Mouse (Mus musculus) intestine, embryonic 15.5 days (tissue): ENCODE results near the gene Gpd1. TPM values are rescaled to one million over a fixed set of nuclear protein-coding genes. Genes with fewer than 3 reads are reported as not detected.

Source experiments
- ATAC-seq: fragments of 200-750 bp; cut with Nextera tagmentation; 2 replicates; pipeline ENCODE4 v1.8.0; 2017; ENCODE audit warnings: moderate TSS enrichment, moderate library complexity
- H3K27ac ChIP-seq: fragments of 300-500 bp; sonication (generic); 2 replicates; pipeline ENCODE4 v1.5.1; 2015; ENCODE audit warnings: mild to moderate bottlenecking, inconsistent platforms
- H3K27me3 ChIP-seq: fragments of 300-500 bp; sonication (generic); replicated peaks from 2 replicates; pipeline ENCODE4 v1.6.1; 2015; ENCODE audit warnings: inconsistent platforms
- H3K36me3 ChIP-seq: fragments of 300-500 bp; sonication (generic); 2 replicates; pipeline ENCODE4 v1.6.1; 2015; ENCODE audit warnings: inconsistent platforms
- H3K4me1 ChIP-seq: fragments of 300-500 bp; sonication (generic); replicated peaks from 2 replicates; pipeline ENCODE4 v1.6.1; 2015; ENCODE audit warnings: inconsistent platforms
- H3K4me2 ChIP-seq: fragments of 300-500 bp; sonication (generic); replicated peaks from 2 replicates; pipeline ENCODE4 v1.6.1; 2015; ENCODE audit warnings: mild to moderate bottlenecking, inconsistent platforms
- H3K4me3 ChIP-seq: fragments of 300-500 bp; sonication (generic); replicated peaks from 2 replicates; pipeline ENCODE4 v1.5.1; 2015; ENCODE audit warnings: inconsistent platforms
- H3K9ac ChIP-seq: fragments of 300-500 bp; sonication (generic); 2 replicates; pipeline ENCODE4 v1.6.1; 2015; ENCODE audit warnings: inconsistent platforms
- H3K9me3 ChIP-seq: fragments of 300-500 bp; sonication (generic); 2 replicates; pipeline ENCODE4 v1.6.1; 2016; ENCODE audit warnings: inconsistent platforms
- WGBS: fragments of 180-500 bp; shearing (Covaris S2); methylation state at CpG from one replicate; pipeline ENCODE4 v1.1.7; 2015; 5-methylcytosine and 5-hydroxymethylcytosine counted together
- polyA plus RNA-seq: library from polyadenylated mRNA; unstranded; fragments of >200 nt; fragmentation: Nextera tagmentation; extraction: Ambion mirVana; gene quantifications from 2 replicates; pipeline ENCODE4 v1.2.1, GENCODE M21; 2015

Gene Gpd1
- polyA plus RNA-seq, result 11.6 and 15.5 TPM in 2 replicates

- H3K36me3 ChIP-seq, result peaks cover 7% of the 10 kb centered on the region
- no peak for ATAC-seq
- 65% methylated on average over 26 of the region's 26 CpGs for WGBS
- no peaks in the 10 kb centered on the region for H3K27me3 ChIP-seq
- H3K4me1 ChIP-seq, result peaks cover 16% of the 10 kb centered on the region
- peak within 1 kb of the TSS; percentile 62 for H3K27ac ChIP-seq
- no peak within 1 kb of the TSS for H3K9ac ChIP-seq
- no peak within 1 kb of the TSS for H3K4me3 ChIP-seq
- H3K4me2 ChIP-seq, result peak within 1 kb of the TSS; percentile 40; the same call in 1 of the 2 replicates
- H3K9me3 ChIP-seq, result no peaks in the 10 kb centered on the region
Measured at GRCm38 (mm10) chr15:99717386-99718334, at the start of gene Gpd1. Gene Gpd1 (plus strand): TSS chr15:99717515.

GRCm38 (mm10) chr15:99667544-99667943 is 49.8 kb upstream of the Gpd1 start:
- ATAC-seq, result no peak
- Histone ChIP-seq H3K4me2 (no peak overlapping the region), H3K9me3 (no peaks in the 10 kb centered on the region), H3K4me3 (no peak overlapping the region), H3K9ac (no peak overlapping the region), H3K36me3 (no peaks in the 10 kb centered on the region), H3K27me3 (peaks cover 48% of the 10 kb centered on the region), H3K27ac (no peak overlapping the region), H3K4me1 (peaks cover 31% of the 10 kb centered on the region)
- 98% methylated on average over 2 of the region's 2 CpGs for WGBS

GRCm38 (mm10) chr15:99668881-99669280 is 48.4 kb upstream of the Gpd1 start:
- H3K4me1 ChIP-seq, result peaks cover 30% of the 10 kb centered on the region
- WGBS, result 2% methylated on average over 12 of the region's 12 CpGs
- H3K4me3 ChIP-seq, result no peak overlapping the region
- no peaks in the 10 kb centered on the region for H3K36me3 ChIP-seq
- H3K9me3 ChIP-seq, result no peaks in the 10 kb centered on the region
- ATAC-seq, result 0 out of 2 replicates have a peak, but pooled peaks have one; percentile 15
- peaks cover 56% of the 10 kb centered on the region for H3K27me3 ChIP-seq
- H3K9ac ChIP-seq, result no peak overlapping the region
- H3K27ac ChIP-seq, result no peak overlapping the region
- peak overlapping the region; percentile 5; the same call in 1 of the 2 replicates for H3K4me2 ChIP-seq

GRCm38 (mm10) chr15:99669392-99669791 is 47.9 kb upstream of the Gpd1 start:
- Histone ChIP-seq H3K4me1 (peaks cover 25% of the 10 kb centered on the region), H3K9ac (no peak overlapping the region), H3K4me2 (no peak overlapping the region), H3K9me3 (no peaks in the 10 kb centered on the region), H3K27me3 (peaks cover 56% of the 10 kb centered on the region), H3K4me3 (no peak overlapping the region), H3K27ac (no peak overlapping the region), H3K36me3 (no peaks in the 10 kb centered on the region)
- WGBS, result 0% methylated on average over 1 of the region's 1 CpGs
- ATAC-seq, result no peak

- Histone ChIP-seq H3K4me2 (peak within 1 kb of the TSS; percentile 99), H3K9ac (peak within 1 kb of the TSS; percentile 54), H3K36me3 (no peaks in the 10 kb centered on the region), H3K9me3 (no peaks in the 10 kb centered on the region), H3K27me3 (peaks cover 57% of the 10 kb centered on the region), H3K4me1 (peaks cover 17% of the 10 kb centered on the region), H3K4me3 (peak within 1 kb of the TSS; percentile 54), H3K27ac (no peak within 1 kb of the TSS)
- peak; percentile 89 for ATAC-seq
- under 1% methylated on average over 45 of the region's 74 CpGs for WGBS
Measured at GRCm38 (mm10) chr15:99670154-99670821, 47.0 kb upstream of the Gpd1 start, which contains the start of gene Asic1. Gene Asic1 (plus strand): TSS chr15:99670368.

- H3K27me3 ChIP-seq, result peaks cover 48% of the 10 kb centered on the region
- no peaks in the 10 kb centered on the region for H3K9me3 ChIP-seq
- no peaks in the 10 kb centered on the region for H3K36me3 ChIP-seq
- H3K4me3 ChIP-seq, result peak overlapping the region; percentile 54
- H3K9ac ChIP-seq, result peak overlapping the region; percentile 54
- 7% methylated on average over 15 of the region's 17 CpGs for WGBS
- no peak overlapping the region for H3K27ac ChIP-seq
- H3K4me2 ChIP-seq, result peak overlapping the region; percentile 99
- H3K4me1 ChIP-seq, result peaks cover 15% of the 10 kb centered on the region; the same call in 1 of the 2 replicates
- peak; percentile 9; the same call in 1 of the 2 replicates for ATAC-seq
Measured at GRCm38 (mm10) chr15:99670964-99671670, 46.2 kb upstream of the Gpd1 start.

GRCm38 (mm10) chr15:99671783-99672182 is 45.5 kb upstream of the Gpd1 start:
- no peak for ATAC-seq

GRCm38 (mm10) chr15:99674866-99675265 is 42.4 kb upstream of the Gpd1 start:
- H3K4me1 ChIP-seq, result 0 out of 2 replicates have a peak, but pooled peaks cover 17% of the 10 kb centered on the region
- no peak overlapping the region for H3K9ac ChIP-seq
- ATAC-seq, result no peak
- H3K27ac ChIP-seq, result no peak overlapping the region
- H3K36me3 ChIP-seq, result no peaks in the 10 kb centered on the region
- H3K27me3 ChIP-seq, result peaks cover 37% of the 10 kb centered on the region
- no peaks in the 10 kb centered on the region for H3K9me3 ChIP-seq
- H3K4me3 ChIP-seq, result no peak overlapping the region
- H3K4me2 ChIP-seq, result no peak overlapping the region
- 81% methylated on average over 3 of the region's 3 CpGs for WGBS

More at GRCm38 (mm10) chr15:99671783-99672182, 45.5 kb upstream of the Gpd1 start:
- Histone ChIP-seq H3K4me3 (no peak overlapping the region), H3K27ac (no peak overlapping the region), H3K9me3 (no peaks in the 10 kb centered on the region), H3K36me3 (no peaks in the 10 kb centered on the region), H3K4me2 (no peak overlapping the region), H3K9ac (no peak overlapping the region), H3K4me1 (peaks cover 15% of the 10 kb centered on the region; the same call in 1 of the 2 replicates), H3K27me3 (peaks cover 42% of the 10 kb centered on the region)
- WGBS, result 69% methylated on average over 14 of the region's 14 CpGs

- no peak for ATAC-seq
- WGBS, result 50% methylated on average over 8 of the region's 8 CpGs
- Histone ChIP-seq H3K27ac (no peak overlapping the region), H3K4me2 (no peak overlapping the region), H3K9ac (no peak overlapping the region), H3K36me3 (no peaks in the 10 kb centered on the region), H3K4me1 (0 out of 2 replicates have a peak, but pooled peaks cover 5% of the 10 kb centered on the region), H3K9me3 (no peaks in the 10 kb centered on the region), H3K4me3 (no peak overlapping the region), H3K27me3 (peaks cover 22% of the 10 kb centered on the region)
Measured at GRCm38 (mm10) chr15:99677089-99677488, 40.2 kb upstream of the Gpd1 start.

- WGBS, result 16% methylated on average over 13 of the region's 13 CpGs
- Histone ChIP-seq H3K36me3 (no peaks in the 10 kb centered on the region), H3K4me3 (no peak overlapping the region), H3K9ac (no peak overlapping the region), H3K4me1 (0 out of 2 replicates have a peak, but pooled peaks cover 5% of the 10 kb centered on the region), H3K27me3 (peaks cover 12% of the 10 kb centered on the region; the same call in 1 of the 2 replicates), H3K9me3 (no peaks in the 10 kb centered on the region), H3K27ac (no peak overlapping the region), H3K4me2 (no peak overlapping the region)
- ATAC-seq, result 0 out of 2 replicates have a peak, but pooled peaks have one; percentile 28
Measured at GRCm38 (mm10) chr15:99678063-99678800, 39.1 kb upstream of the Gpd1 start.

GRCm38 (mm10) chr15:99679008-99679407 is 38.3 kb upstream of the Gpd1 start:
- Histone ChIP-seq H3K9me3 (no peaks in the 10 kb centered on the region), H3K4me2 (no peak overlapping the region), H3K36me3 (no peaks in the 10 kb centered on the region), H3K27me3 (peaks cover 11% of the 10 kb centered on the region; the same call in 1 of the 2 replicates), H3K27ac (no peak overlapping the region), H3K4me3 (no peak overlapping the region), H3K9ac (no peak overlapping the region), H3K4me1 (0 out of 2 replicates have a peak, but pooled peaks cover 5% of the 10 kb centered on the region)
- ATAC-seq, result no peak
- 45% methylated on average over 7 of the region's 7 CpGs for WGBS
